Mouse (Mus musculus) MEL (cell line): Measurements from ENCODE around the gene Fam228b. TPM values are rescaled to one million over a fixed set of nuclear protein-coding genes. Genes with fewer than 3 reads are reported as not detected.
A peak's percentile ranks its signal among the peaks of the same experiment; 100 is the strongest.

Source experiments
- DNase-seq: peaks from one replicate; pipeline ENCODE4 v3.0.0; 2011; ENCODE audit warnings: low read depth, low spot score
- H3K27ac ChIP-seq: 2 replicates; pipeline ENCODE4 v1.5.1; 2012; ENCODE audit warnings: low read depth, mild to moderate bottlenecking, control low read depth, low read length, moderate library complexity; ENCODE audit not compliant: control insufficient read depth
- H3K27me3 ChIP-seq, 2 experiments: fragments of 150-350 bp in 1 of 2; sonication (generic) in 1 of 2; 2 replicates each; pipeline ENCODE4 v1.6.1; 2012; ENCODE audit warnings: low read length in 2 of 2, mild to moderate bottlenecking in 2 of 2, improper control_type of control experiment in 1 of 2, moderate library complexity in 1 of 2; ENCODE audit not compliant: insufficient read depth in 2 of 2, control insufficient read depth in 1 of 2
- H3K36me3 ChIP-seq, 2 experiments: 2 replicates each; pipeline ENCODE4 v1.6.1; 2012 to 2014; ENCODE audit warnings: low read length in 2 of 2, improper control_type of control experiment in 1 of 2, inconsistent platforms in 1 of 2, mild to moderate bottlenecking in 1 of 2; ENCODE audit not compliant: insufficient read depth in 2 of 2, control insufficient read depth in 1 of 2
- H3K4me1 ChIP-seq, 2 experiments: fragments of 150-350 bp in 1 of 2; sonication (generic) in 1 of 2; 2 replicates each; pipeline ENCODE4 v1.6.1; 2012; ENCODE audit warnings: low read length in 2 of 2, improper control_type of control experiment in 1 of 2, mild to moderate bottlenecking in 1 of 2; ENCODE audit not compliant: insufficient read depth in 2 of 2, control insufficient read depth in 1 of 2
- H3K4me3 ChIP-seq, 2 experiments: fragments of 150-350 bp in 1 of 2; sonication (generic) in 1 of 2; 2 replicates each; pipeline ENCODE4 v1.5.1; 2012; ENCODE audit warnings: low read depth in 2 of 2, low read length in 2 of 2, mild to moderate bottlenecking in 2 of 2, moderate library complexity in 2 of 2, control low read depth in 1 of 2, improper control_type of control experiment in 1 of 2; ENCODE audit not compliant: control insufficient read depth in 1 of 2, insufficient read depth in 1 of 2
- H3K79me2 ChIP-seq: 2 replicates; pipeline ENCODE4 v1.6.1; 2012; ENCODE audit warnings: mild to moderate bottlenecking, low read length, moderate library complexity; ENCODE audit not compliant: control insufficient read depth, poor library complexity, insufficient read depth
- H3K9ac ChIP-seq: 2 replicates; pipeline ENCODE4 v1.6.1; 2012; ENCODE audit warnings: low read depth, mild to moderate bottlenecking, control low read depth, low read length, moderate library complexity; ENCODE audit not compliant: control insufficient read depth, poor library complexity, severe bottlenecking
- H3K9me3 ChIP-seq: fragments of 150-350 bp; sonication (generic); replicated peaks from 2 replicates; pipeline ENCODE4 v1.6.1; 2012; ENCODE audit warnings: mild to moderate bottlenecking, low read length, improper control_type of control experiment, moderate library complexity; ENCODE audit not compliant: insufficient read depth
- CHD1 ChIP-seq: IDR thresholded peaks from 2 replicates; pipeline ENCODE4 v1.6.1; 2012; ENCODE audit warnings: low read depth, mild to moderate bottlenecking, inconsistent platforms, low read length, improper control_type of control experiment
- CTCF ChIP-seq, 3 experiments: IDR thresholded peaks in 2 of 3; conservative IDR thresholded peaks in 1 of 3; 2 replicates each; pipeline ENCODE4 v1.5.1; 2011 to 2012; ENCODE audit warnings: low read length in 3 of 3, low read depth in 2 of 3, mild to moderate bottlenecking in 2 of 3, improper control_type of control experiment in 1 of 3, inconsistent platforms in 1 of 3, mixed read lengths in 1 of 3, moderate library complexity in 1 of 3; ENCODE audit not compliant: control insufficient read depth in 1 of 3, insufficient read depth in 1 of 3, poor library complexity in 1 of 3, severe bottlenecking in 1 of 3
- ELF1 ChIP-seq: IDR thresholded peaks from 2 replicates; pipeline ENCODE4 v1.6.1; 2014; ENCODE audit warnings: low read depth, mild to moderate bottlenecking, inconsistent platforms, low read length, improper control_type of control experiment, moderate library complexity
- EP300 ChIP-seq, 2 experiments: IDR thresholded peaks; 2 replicates each; pipeline ENCODE4 v1.6.1; 2011; ENCODE audit warnings: improper control_type of control experiment in 2 of 2, low read length in 2 of 2, low read depth in 1 of 2, mild to moderate bottlenecking in 1 of 2
- ETS1 ChIP-seq: IDR thresholded peaks from 2 replicates; pipeline ENCODE4 v1.6.1; 2012; ENCODE audit warnings: low read depth, mild to moderate bottlenecking, inconsistent platforms, low read length, improper control_type of control experiment, moderate library complexity
- GATA1 ChIP-seq: IDR thresholded peaks from 2 replicates; pipeline ENCODE4 v1.6.1; 2011; ENCODE audit warnings: low read depth, low read length, improper control_type of control experiment
- HCFC1 ChIP-seq: IDR thresholded peaks from 2 replicates; pipeline ENCODE4 v1.6.1; 2012; ENCODE audit warnings: low read depth, mild to moderate bottlenecking, inconsistent platforms, low read length, improper control_type of control experiment, moderate library complexity
- MAFK ChIP-seq: IDR thresholded peaks from 2 replicates; pipeline ENCODE4 v1.6.1; 2011; ENCODE audit warnings: low read depth, mild to moderate bottlenecking, low read length, improper control_type of control experiment, borderline replicate concordance
- MAX ChIP-seq: IDR thresholded peaks from 2 replicates; pipeline ENCODE4 v1.6.1; 2011; ENCODE audit warnings: low read length, improper control_type of control experiment
- MAZ ChIP-seq: IDR thresholded peaks from 2 replicates; pipeline ENCODE4 v1.6.1; 2012; ENCODE audit warnings: low read depth, mild to moderate bottlenecking, inconsistent platforms, low read length, improper control_type of control experiment
- MXI1 ChIP-seq: IDR thresholded peaks from 2 replicates; pipeline ENCODE4 v1.6.1; 2011; ENCODE audit warnings: mild to moderate bottlenecking, low read depth, low read length, improper control_type of control experiment
- MYC ChIP-seq: IDR thresholded peaks from 2 replicates; pipeline ENCODE4 v1.6.1; 2011; ENCODE audit warnings: low read depth, mild to moderate bottlenecking, low read length, improper control_type of control experiment, moderate library complexity
- NELFE ChIP-seq: IDR thresholded peaks from 2 replicates; pipeline ENCODE4 v1.6.1; 2011; ENCODE audit warnings: low read depth, low read length, improper control_type of control experiment
- NRF1 ChIP-seq: IDR thresholded peaks from 2 replicates; pipeline ENCODE4 v1.6.1; 2014; ENCODE audit warnings: low read depth, mild to moderate bottlenecking, inconsistent platforms, low read length, improper control_type of control experiment, moderate library complexity; ENCODE audit not compliant: poor library complexity, insufficient read depth, severe bottlenecking
- POLR2A ChIP-seq, 2 experiments: IDR thresholded peaks; 2 replicates each; pipeline ENCODE4 v1.6.1; 2011 to 2012; ENCODE audit warnings: low read length in 2 of 2, mild to moderate bottlenecking in 2 of 2, control low read depth in 1 of 2, improper control_type of control experiment in 1 of 2, low read depth in 1 of 2, moderate library complexity in 1 of 2; ENCODE audit not compliant: control insufficient read depth in 1 of 2, insufficient read depth in 1 of 2, poor library complexity in 1 of 2
- POLR2AphosphoS2 ChIP-seq: IDR thresholded peaks from 2 replicates; pipeline ENCODE4 v1.6.1; 2011; ENCODE audit warnings: low read length, improper control_type of control experiment
- POLR2AphosphoS5 ChIP-seq: IDR thresholded peaks from 2 replicates; pipeline ENCODE4 v1.6.1; 2012; ENCODE audit warnings: low read depth, borderline replicate concordance, mild to moderate bottlenecking, inconsistent platforms, low read length, moderate library complexity, mixed read lengths
- RAD21 ChIP-seq: IDR thresholded peaks from 2 replicates; pipeline ENCODE4 v1.6.1; 2011; ENCODE audit warnings: mild to moderate bottlenecking, low read depth, low read length, improper control_type of control experiment
- RCOR1 ChIP-seq: IDR thresholded peaks from 2 replicates; pipeline ENCODE4 v1.6.1; 2012; ENCODE audit warnings: low read depth, mild to moderate bottlenecking, inconsistent platforms, low read length, improper control_type of control experiment
- SIN3A ChIP-seq: IDR thresholded peaks from 2 replicates; pipeline ENCODE4 v1.6.1; 2012; ENCODE audit warnings: low read length, improper control_type of control experiment, inconsistent platforms
- SMC3 ChIP-seq: IDR thresholded peaks from 2 replicates; pipeline ENCODE4 v1.6.1; 2011; ENCODE audit warnings: low read depth, low read length, improper control_type of control experiment
- TAL1 ChIP-seq: IDR thresholded peaks from 2 replicates; pipeline ENCODE4 v1.6.1; 2012; ENCODE audit warnings: mild to moderate bottlenecking, inconsistent platforms, low read length, moderate library complexity, mixed read lengths
- TBP ChIP-seq: IDR thresholded peaks from 2 replicates; pipeline ENCODE4 v1.8.0; 2011; ENCODE audit warnings: low read depth, low read length, improper control_type of control experiment
- UBTF ChIP-seq: IDR thresholded peaks from 2 replicates; pipeline ENCODE4 v1.6.1; 2012; ENCODE audit warnings: low read depth, mild to moderate bottlenecking, inconsistent platforms, low read length, improper control_type of control experiment, moderate library complexity, borderline replicate concordance; ENCODE audit not compliant: insufficient read depth
- USF1 ChIP-seq: IDR thresholded peaks from 2 replicates; pipeline ENCODE4 v1.6.1; 2014; ENCODE audit warnings: low read depth, mild to moderate bottlenecking, inconsistent platforms, low read length, improper control_type of control experiment, moderate library complexity
- ZC3H11A ChIP-seq: IDR thresholded peaks from 2 replicates; pipeline ENCODE4 v1.6.1; 2012; ENCODE audit warnings: low read depth, mild to moderate bottlenecking, inconsistent platforms, low read length, improper control_type of control experiment
- ZMIZ1 ChIP-seq: IDR thresholded peaks from 2 replicates; pipeline ENCODE4 v1.6.1; 2012; ENCODE audit warnings: low read depth, mild to moderate bottlenecking, inconsistent platforms, low read length, improper control_type of control experiment, moderate library complexity
- ZNF384 ChIP-seq: IDR thresholded peaks from 2 replicates; pipeline ENCODE4 v1.6.1; 2012; ENCODE audit warnings: low read depth, mild to moderate bottlenecking, inconsistent platforms, low read length, improper control_type of control experiment
- polyA plus RNA-seq, 2 experiments: library from polyadenylated mRNA; stranded (reverse) in 1 of 2; unstranded in 1 of 2; fragments of >175 nt in 1 of 2; fragments of >200 nt in 1 of 2; gene quantifications; 2 replicates each; pipeline versions ENCODE4 v1.2.1 to v1.2.4; 2012; ENCODE audit warnings: low replicate concordance in 2 of 2, low read depth in 1 of 2; ENCODE audit not compliant: insufficient read length in 2 of 2, insufficient read depth in 1 of 2, missing spikeins in 1 of 2
- total RNA-seq: library from RNA; depleted of rRNA; stranded (reverse); fragments of 300-350 nt; gene quantifications from 2 replicates; pipeline ENCODE4 v1.2.3, GENCODE M21; 2012; rRNA removed

Fam228b gene
- 4.0 and 4.8 TPM in 2 replicates for total RNA-seq
- 1 to 10 TPM in 1 of 2 experiments, not detected in 1; 5.3 TPM for polyA plus RNA-seq

DNA sequence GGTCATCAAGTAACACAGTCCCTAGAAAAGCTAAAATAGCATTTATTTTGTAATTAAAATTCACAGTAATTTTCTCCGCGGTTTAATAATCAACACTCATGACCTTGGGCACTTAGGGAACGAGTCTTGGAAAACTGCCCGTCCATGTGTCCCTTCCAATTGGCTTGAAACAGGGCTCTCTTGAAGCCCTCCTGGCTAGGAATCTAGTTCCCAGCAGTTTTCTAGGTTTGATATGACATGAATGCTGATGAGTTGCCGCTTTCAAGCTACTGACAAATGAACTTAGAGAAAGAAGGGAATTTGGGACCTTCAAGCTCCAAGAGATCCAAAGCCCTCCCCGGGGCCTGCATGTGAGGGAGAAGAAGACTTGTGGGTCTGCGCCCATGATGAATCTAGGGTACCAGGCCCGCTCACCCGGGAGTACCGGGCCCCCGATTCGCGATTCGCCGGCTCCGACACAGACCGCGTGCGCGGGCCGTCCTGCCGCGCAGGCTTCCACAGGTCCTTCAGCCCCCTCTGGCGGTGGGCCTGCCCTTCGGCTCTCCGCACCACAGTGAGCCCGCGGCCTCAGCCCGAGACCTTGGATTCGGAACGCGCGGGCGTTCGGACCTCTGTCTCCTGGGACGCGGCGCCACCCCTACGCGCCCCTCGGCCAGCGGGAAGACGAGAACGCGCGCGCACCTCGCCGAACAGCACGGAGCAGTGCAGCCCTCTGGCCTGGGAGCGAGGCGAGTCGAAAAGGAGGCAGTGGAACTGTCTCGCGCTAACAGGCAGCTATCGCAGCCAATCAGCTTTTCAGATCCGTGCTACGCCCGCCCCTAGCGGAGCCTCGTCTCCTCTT, at the start of gene Fam228b, which contains the start of gene Pfn4:
Gene Fam228b, minus strand, starts transcription at position 776 of the 841 bp plus-strand sequence.
Gene Pfn4, plus strand, starts transcription at position 531 of the 841 bp plus-strand sequence.
- peak; percentile 93 for DNase-seq
- Histone ChIP-seq H3K4me1 (peaks cover 0 to 3% of the 10 kb centered on the region in 2 experiments; a peak in 3 of 4 replicates), H3K4me3 (peak within 1 kb of the TSS; percentile 83 to 93), H3K9ac (peak within 1 kb of the TSS; percentile 99), H3K27ac (peak within 1 kb of the TSS; percentile 83), H3K36me3 (peaks cover 0 to 7% of the 10 kb centered on the region in 2 experiments; a peak in 2 of 4 replicates), H3K9me3 (no peaks in the 10 kb centered on the region), H3K27me3 (no peaks in the 10 kb centered on the region), H3K79me2 (peaks cover 4% of the 10 kb centered on the region; the same call in 1 of the 2 replicates)
- peak; percentile 72 for TF ChIP-seq ZC3H11A
- TF ChIP-seq MXI1 = peak; percentile 77
- no peak; the same call in 1 of the 2 replicates for TF ChIP-seq ZMIZ1
- TF ChIP-seq MYC = peak; percentile 92
- TF ChIP-seq UBTF = no peak
- TF ChIP-seq HCFC1 = no peak
- TF ChIP-seq ZNF384 = no peak
- TF ChIP-seq USF1 = no peak
- no peak for TF ChIP-seq MAFK
- no peak for TF ChIP-seq POLR2AphosphoS5
- TF ChIP-seq TBP = peak; percentile 23; the same call in 1 of the 2 replicates
- TF ChIP-seq POLR2A (IDR thresholded peaks at IDR 0.05; ENCODE audit: control insufficient read depth in 1 of 2, insufficient read depth in 1 of 2, low read depth in 1 of 2, low read length in 2 of 2, poor library complexity in 1 of 2) = peak; percentile 46 to 80; a peak in 3 of 4 replicates
- TF ChIP-seq CTCF (IDR thresholded peaks at IDR 0.05 in 2 of 3, conservative IDR thresholded peaks at IDR 0.05 in 1 of 3; ENCODE audit: control insufficient read depth in 1 of 3, insufficient read depth in 1 of 3, low read depth in 2 of 3, low read length in 3 of 3, poor library complexity in 1 of 3, severe bottlenecking in 1 of 3) = peak in 2 of 3 experiments; percentile 75 to 92; a peak in 5 of 6 replicates
- TF ChIP-seq ETS1 = 0 out of 2 replicates have a peak, but pooled peaks have one; percentile 15
- TF ChIP-seq MAX = peak; percentile 95
- no peak for TF ChIP-seq ELF1
- TF ChIP-seq NELFE = peak; percentile 72
- TF ChIP-seq SMC3 = peak; percentile 72
- peak; percentile 70 for TF ChIP-seq MAZ
- peak; percentile 80 for TF ChIP-seq POLR2AphosphoS2
- peak; percentile 69; the same call in 1 of the 2 replicates for TF ChIP-seq SIN3A
- peak; percentile 75 for TF ChIP-seq NRF1
- TF ChIP-seq TAL1 = no peak
- TF ChIP-seq RAD21 = peak; percentile 73
- TF ChIP-seq GATA1 = no peak
- no peak for TF ChIP-seq CHD1
- TF ChIP-seq RCOR1 = no peak
- TF ChIP-seq EP300 (IDR thresholded peaks at IDR 0.05; ENCODE audit: low read depth in 1 of 2, low read length in 2 of 2) = no peak
